Mouse (Mus musculus): ENCODE data around the gene Zfp9. TPM values are rescaled to one million over a fixed set of nuclear protein-coding genes. Genes with fewer than 3 reads are reported as not detected.

Gene Zfp9
- polyA plus RNA-seq, 1 experiment from 2014 or later = 9.0 TPM

DNA sequence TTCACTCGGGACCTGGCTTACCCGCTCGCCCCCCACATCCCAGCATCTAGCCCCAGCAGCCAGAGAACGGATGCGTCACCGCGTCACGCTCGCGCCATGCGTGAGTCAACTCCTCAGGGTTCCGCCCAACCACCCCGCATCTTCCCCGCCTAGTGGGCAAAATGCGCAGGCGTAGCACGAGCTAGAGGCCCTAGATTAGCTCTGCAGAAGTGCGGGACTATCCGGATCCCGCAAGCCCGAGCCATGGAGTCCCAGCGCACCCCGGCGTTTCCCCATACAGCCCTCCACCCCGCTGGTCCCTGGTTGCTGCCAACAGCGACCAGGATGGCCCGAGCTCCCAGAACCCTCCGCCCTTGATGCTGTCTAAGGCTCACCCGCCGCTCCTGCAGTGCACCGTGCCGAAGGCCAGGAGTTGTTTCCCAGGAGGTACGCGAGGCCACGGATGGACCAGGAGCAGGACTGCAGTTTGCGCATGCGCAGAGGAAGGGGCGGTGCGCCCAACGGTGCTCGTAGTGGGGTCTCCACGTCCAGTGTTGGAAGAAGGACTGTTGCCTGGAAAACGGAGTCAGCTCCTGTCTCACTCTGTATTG lies 24.0 kb downstream of the Zfp9 start, which contains the start of gene Zfp248:
Gene Zfp248 (minus strand): TSS at position 487 of the 590 bp plus-strand sequence.
- Histone ChIP-seq H3K36me3 (ENCODE audit: control insufficient read depth, insufficient read depth, low read length) (no peaks in the 10 kb centered on the region), H3K27me3 (ENCODE audit: control insufficient read depth, insufficient read depth, low read depth, low read length) (no peaks in the 10 kb centered on the region), H3K9ac (ENCODE audit: low read length) (peak within 1 kb of the TSS; percentile 96), H3K9me3 (ENCODE audit: control insufficient read depth, low read length) (no peaks in the 10 kb centered on the region), H3K27ac (ENCODE audit: low read length) (peak within 1 kb of the TSS; percentile 94), H3K4me3 (ENCODE audit: low read length) (peak within 1 kb of the TSS; percentile 85), H3K4me2 (ENCODE audit: low read depth, low read length) (peak within 1 kb of the TSS; percentile 81), H3K4me1 (replicated peaks; ENCODE audit: control insufficient read depth, insufficient read depth, low read length) (peaks cover 8% of the 10 kb centered on the region)
- WGBS = under 1% methylated on average over 43 of the region's 43 CpGs
- ATAC-seq (ENCODE audit: low read depth) = peak; percentile 96

DNA sequence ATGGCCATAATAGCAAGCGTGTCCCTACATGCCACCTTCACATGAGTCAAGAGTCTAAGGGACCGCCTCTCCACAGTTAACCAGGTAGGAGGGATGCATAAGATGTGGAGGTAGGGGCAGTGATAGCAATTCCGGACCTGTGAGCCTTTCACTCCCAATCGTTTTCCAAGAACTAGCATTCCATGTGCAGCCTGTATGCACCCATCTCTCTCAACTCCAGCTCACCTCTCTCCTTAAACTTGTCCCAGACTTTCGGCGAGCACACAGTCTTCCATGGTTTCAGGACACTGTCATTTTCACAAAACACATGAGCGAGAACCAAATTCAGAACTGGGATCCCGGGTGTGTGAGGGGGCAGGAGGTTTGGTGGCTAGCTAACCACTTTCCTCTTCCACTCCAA lies 24.7 kb downstream of the Zfp9 start:
- 21% methylated on average over 8 of the region's 8 CpGs for WGBS

DNA sequence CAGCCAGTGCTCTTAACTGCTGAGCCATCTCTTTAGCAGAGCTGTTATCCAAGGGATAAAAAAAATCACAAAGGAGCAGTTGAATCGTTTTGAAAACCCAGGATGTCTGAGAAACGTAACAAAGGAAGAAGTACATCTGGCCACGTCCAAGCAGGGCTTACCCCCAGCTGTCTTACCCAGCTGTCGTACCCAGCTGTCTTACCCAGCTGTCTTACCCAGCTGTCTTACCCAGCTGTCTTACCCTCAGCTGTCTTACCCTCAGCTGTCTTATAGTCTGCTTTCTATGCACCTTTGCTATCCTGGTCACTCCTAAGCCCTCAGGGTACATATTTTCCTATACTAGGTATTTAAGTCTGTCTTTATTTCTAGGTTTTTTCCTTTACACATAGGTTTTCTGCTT lies 47.6 kb downstream of the Zfp9 start:
- Histone ChIP-seq H3K9me3 (ENCODE audit: control insufficient read depth, low read length) (peaks cover 8% of the 10 kb centered on the region), H3K4me1 (replicated peaks; ENCODE audit: control insufficient read depth, insufficient read depth, low read length) (no peaks in the 10 kb centered on the region), H3K9ac (ENCODE audit: low read length) (no peak overlapping the region), H3K4me2 (ENCODE audit: low read depth, low read length) (no peak overlapping the region), H3K27ac (ENCODE audit: low read length) (no peak overlapping the region), H3K36me3 (ENCODE audit: control insufficient read depth, insufficient read depth, low read length) (peaks cover 33% of the 10 kb centered on the region), H3K4me3 (ENCODE audit: low read length) (no peak overlapping the region), H3K27me3 (ENCODE audit: control insufficient read depth, insufficient read depth, low read depth, low read length) (no peaks in the 10 kb centered on the region)
- WGBS = 83% methylated on average over 4 of the region's 4 CpGs
- no peak for ATAC-seq (ENCODE audit: low read depth)

More for the DNA sequence above, 24.7 kb downstream of the Zfp9 start:
- peak overlapping the region; percentile 8; the same call in 1 of the 2 replicates for H3K27ac ChIP-seq (ENCODE audit: low read length)
- H3K27me3 ChIP-seq (ENCODE audit: control insufficient read depth, insufficient read depth, low read depth, low read length) = no peaks in the 10 kb centered on the region
- no peaks in the 10 kb centered on the region for H3K9me3 ChIP-seq (ENCODE audit: control insufficient read depth, low read length)
- peak overlapping the region; percentile 81 for H3K4me2 ChIP-seq (ENCODE audit: low read depth, low read length)
- H3K9ac ChIP-seq (ENCODE audit: low read length) = peak overlapping the region; percentile 96
- ATAC-seq (ENCODE audit: low read depth) = no peak
- peaks cover 8% of the 10 kb centered on the region for H3K4me1 ChIP-seq (replicated peaks; ENCODE audit: control insufficient read depth, insufficient read depth, low read length)
- H3K36me3 ChIP-seq (ENCODE audit: control insufficient read depth, insufficient read depth, low read length) = no peaks in the 10 kb centered on the region
- H3K4me3 ChIP-seq (ENCODE audit: low read length) = peak overlapping the region; percentile 85

DNA sequence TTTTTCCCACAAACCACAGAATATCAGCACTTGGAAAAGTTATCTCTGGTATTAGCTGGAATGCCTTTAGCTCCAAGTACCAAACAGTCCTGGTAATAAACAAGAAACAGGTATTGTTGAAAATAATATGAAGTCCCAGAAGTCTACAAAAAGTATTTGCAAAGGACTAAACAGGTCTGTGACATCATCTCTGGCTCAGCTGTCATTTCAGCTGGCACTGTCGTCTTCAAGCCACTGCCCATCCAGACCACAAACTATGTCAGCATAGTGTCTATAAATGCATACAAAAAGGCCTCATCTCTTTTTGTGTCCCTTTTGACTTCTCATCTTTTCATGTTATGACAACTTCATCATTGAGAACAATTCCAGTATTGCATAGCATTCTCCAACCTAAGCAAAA lies 52.5 kb downstream of the Zfp9 start:
- H3K27me3 ChIP-seq (ENCODE audit: control insufficient read depth, insufficient read depth, low read depth, low read length) = no peaks in the 10 kb centered on the region
- no peak overlapping the region for H3K4me3 ChIP-seq (ENCODE audit: low read length)
- no peaks in the 10 kb centered on the region for H3K4me1 ChIP-seq (replicated peaks; ENCODE audit: control insufficient read depth, insufficient read depth, low read length)
- 81% methylated on average over 1 of the region's 1 CpGs for WGBS
- H3K27ac ChIP-seq (ENCODE audit: low read length) = no peak overlapping the region
- peaks cover 33% of the 10 kb centered on the region for H3K36me3 ChIP-seq (ENCODE audit: control insufficient read depth, insufficient read depth, low read length)
- H3K4me2 ChIP-seq (ENCODE audit: low read depth, low read length) = no peak overlapping the region
- H3K9me3 ChIP-seq (ENCODE audit: control insufficient read depth, low read length) = peaks cover 8% of the 10 kb centered on the region
- no peak overlapping the region for H3K9ac ChIP-seq (ENCODE audit: low read length)
- no peak for ATAC-seq (ENCODE audit: low read depth)

DNA sequence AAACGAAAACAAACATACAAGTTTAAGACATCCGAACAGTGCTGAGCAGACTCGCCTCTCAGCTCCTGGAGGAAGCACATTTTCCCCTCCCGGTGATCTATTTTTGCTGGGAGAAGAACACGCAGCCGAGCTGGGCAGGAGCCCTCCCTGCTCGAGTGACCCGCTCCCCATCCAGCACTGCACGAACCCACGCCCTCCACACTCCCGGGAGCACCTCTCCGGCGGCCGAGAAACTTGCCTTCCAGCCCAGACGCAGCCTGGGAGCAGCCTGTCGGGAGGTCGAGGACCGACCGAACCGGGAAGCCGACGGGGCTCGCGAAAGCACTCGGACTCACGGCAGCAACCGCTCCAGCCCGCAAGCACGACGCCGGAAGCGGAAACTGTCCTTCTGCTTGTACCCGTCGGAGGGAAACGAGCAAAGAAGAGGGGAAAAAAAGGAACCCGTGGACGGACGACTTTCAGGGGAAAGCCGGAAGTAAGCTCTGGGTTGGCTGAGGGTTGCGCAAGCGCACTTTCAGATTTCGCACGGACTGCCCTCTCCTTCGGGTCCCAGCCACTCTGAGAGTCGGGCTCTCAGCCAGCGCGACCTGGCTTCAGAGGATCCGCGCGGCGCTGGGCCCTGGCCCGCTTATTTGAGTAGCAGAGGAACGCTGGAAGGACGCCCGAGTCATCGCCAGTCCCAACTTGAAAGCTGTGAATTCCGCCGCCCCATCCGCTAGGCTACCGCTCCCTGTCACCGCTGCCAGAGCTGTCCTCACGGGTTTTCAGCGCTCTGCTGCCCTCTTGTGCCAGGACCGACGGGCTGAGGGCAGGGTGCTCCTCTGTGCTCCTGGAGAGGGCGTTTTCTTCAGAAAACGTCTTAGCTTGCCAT lies 59.8 kb downstream of the Zfp9 start, which contains the start of gene Bms1:
Gene Bms1 (minus strand): TSS at position 425 of the 871 bp plus-strand sequence.
- under 1% methylated on average over 67 of the region's 67 CpGs for WGBS
- Histone ChIP-seq H3K9ac (ENCODE audit: low read length) (peak within 1 kb of the TSS; percentile 89), H3K4me3 (ENCODE audit: low read length) (peak within 1 kb of the TSS; percentile 95), H3K36me3 (ENCODE audit: control insufficient read depth, insufficient read depth, low read length) (peaks cover 20% of the 10 kb centered on the region), H3K4me2 (ENCODE audit: low read depth, low read length) (peak within 1 kb of the TSS; percentile 59), H3K27ac (ENCODE audit: low read length) (peak within 1 kb of the TSS; percentile 84), H3K9me3 (ENCODE audit: control insufficient read depth, low read length) (no peaks in the 10 kb centered on the region), H3K27me3 (ENCODE audit: control insufficient read depth, insufficient read depth, low read depth, low read length) (no peaks in the 10 kb centered on the region), H3K4me1 (replicated peaks; ENCODE audit: control insufficient read depth, insufficient read depth, low read length) (peaks cover 13% of the 10 kb centered on the region)
- peak; percentile 98 for ATAC-seq (ENCODE audit: low read depth)

Small RNAs within 50 kb of the gene (microRNA-seq; reads per million reads assigned to microRNA genes)
- not detected for gene Gm25953

Other genes with a start within 250 kb of the Zfp9 start
- gene Bms1, start 59.8 kb downstream of the Zfp9 start, polyA plus RNA-seq (2015; fragmentation: Nextera tagmentation; extraction: Ambion mirVana) = 31.6 and 35.2 TPM in 2 replicates
- 6.8 and 7.6 TPM in 2 replicates for gene Zfp248, start 23.8 kb downstream of the Zfp9 start, polyA plus RNA-seq (2015; fragmentation: Nextera tagmentation; extraction: Ambion mirVana)
- gene Ankrd26, start 82.9 kb upstream of the Zfp9 start, polyA plus RNA-seq (2015; fragmentation: Nextera tagmentation; extraction: Ambion mirVana) = 11.4 and 12.6 TPM in 2 replicates